Mouse (Mus musculus): ENCODE data around the gene B4galnt4. TPM values are rescaled to one million over a fixed set of nuclear protein-coding genes. Genes with fewer than 3 reads are reported as not detected.
"Not testable (repeated sequence)": the region's sequence is repeated elsewhere in the genome, so short reads cannot be mapped to it uniquely, and the experiment has no call there.

Gene B4galnt4
- polyA plus RNA-seq (2015; fragmentation: Nextera tagmentation; extraction: Ambion mirVana), result 39.2 and 41.0 TPM in 2 replicates

DNA sequence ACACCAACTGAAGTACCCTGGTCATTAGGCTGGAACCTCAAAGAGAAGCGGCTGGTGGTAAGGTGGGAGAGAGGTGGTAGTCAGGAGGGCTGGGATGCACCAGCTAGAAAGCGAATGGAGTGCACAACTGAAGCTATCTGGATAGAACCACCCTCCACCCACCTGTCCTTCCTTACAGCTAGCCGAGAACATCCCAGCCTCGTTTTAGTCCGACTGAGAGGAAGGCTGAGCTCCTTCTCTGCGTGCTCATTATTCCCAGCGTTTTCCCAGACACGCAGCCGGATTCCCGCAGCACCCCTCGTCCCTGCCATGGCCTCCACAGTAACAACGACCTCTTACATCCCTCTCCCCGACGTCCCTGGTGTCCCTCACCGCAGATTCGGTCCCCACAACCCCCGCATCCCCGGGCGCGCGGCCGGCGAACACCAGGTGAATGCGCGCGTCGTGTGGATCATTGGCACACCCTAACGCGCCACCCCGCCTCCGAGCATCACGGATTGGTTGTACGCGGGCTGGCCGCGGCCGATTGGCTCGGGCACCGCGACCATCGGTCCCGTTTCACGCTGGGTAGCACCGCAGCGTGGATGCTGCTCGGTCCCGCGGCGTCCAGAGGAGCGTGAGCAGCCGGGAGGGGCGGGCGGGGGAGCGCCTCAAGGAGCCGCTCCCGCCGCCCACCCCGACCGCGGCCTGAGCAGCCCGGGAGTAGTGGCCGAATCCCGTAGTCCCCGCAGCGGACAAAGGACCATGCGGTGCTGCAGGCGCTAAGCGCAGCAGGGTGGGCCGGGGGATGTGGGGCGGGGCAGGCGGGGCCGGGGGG lies at the start of gene B4galnt4:
B4galnt4 (plus strand) TSS at position 679 of the 817 bp plus-strand sequence.
- Histone ChIP-seq H3K27me3 (no peaks in the 10 kb centered on the region), H3K4me1 (replicated peaks) (peaks cover 38% of the 10 kb centered on the region), H3K4me3 (peak within 1 kb of the TSS; percentile 90), H3K9ac (peak within 1 kb of the TSS; percentile 98), H3K36me3 (peaks cover 26% of the 10 kb centered on the region), H3K9me3 (no peaks in the 10 kb centered on the region), H3K27ac (replicated peaks) (peak within 1 kb of the TSS; percentile 94), H3K4me2 (peak within 1 kb of the TSS; percentile 75)
- ATAC-seq (ENCODE audit: low read depth), result peak; percentile 99
- WGBS, result under 1% methylated on average over 68 of the region's 72 CpGs

DNA sequence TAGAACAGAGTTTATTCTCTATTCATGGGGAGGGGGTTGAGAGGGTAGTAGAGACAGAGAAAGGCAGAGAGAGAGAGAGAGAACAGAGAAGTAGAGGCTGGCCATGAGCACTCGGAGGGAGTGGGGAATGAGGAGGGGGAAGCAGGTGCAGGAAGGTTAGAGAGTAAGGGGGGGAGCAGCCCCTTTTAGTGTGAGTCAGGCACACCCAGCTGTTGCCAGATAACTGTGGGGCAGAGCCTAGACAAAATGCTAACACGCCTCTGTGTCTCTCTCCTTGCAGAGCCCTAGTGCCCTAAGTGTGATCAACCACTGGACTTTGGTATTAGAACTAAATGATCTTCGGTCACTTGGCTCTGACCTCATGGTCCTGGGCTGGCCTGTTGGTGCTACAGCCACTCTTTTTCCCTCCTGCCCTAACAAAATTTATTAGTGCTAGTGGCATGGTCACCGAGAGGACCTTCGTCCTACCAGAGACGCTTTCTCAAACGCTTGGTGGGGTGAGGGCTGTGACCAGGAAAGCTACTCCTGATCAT lies 49.6 kb upstream of the B4galnt4 start:
- Histone ChIP-seq H3K4me1 (replicated peaks) (peaks cover 18% of the 10 kb centered on the region; the same call in 1 of the 2 replicates), H3K27ac (replicated peaks) (no peak overlapping the region), H3K4me3 (no peak overlapping the region), H3K4me2 (no peak overlapping the region), H3K9me3 (no peaks in the 10 kb centered on the region), H3K36me3 (no peaks in the 10 kb centered on the region), H3K9ac (no peak overlapping the region), H3K27me3 (no peaks in the 10 kb centered on the region)
- 85% methylated on average over 7 of the region's 7 CpGs for WGBS
- ATAC-seq (ENCODE audit: low read depth), result no peak

DNA sequence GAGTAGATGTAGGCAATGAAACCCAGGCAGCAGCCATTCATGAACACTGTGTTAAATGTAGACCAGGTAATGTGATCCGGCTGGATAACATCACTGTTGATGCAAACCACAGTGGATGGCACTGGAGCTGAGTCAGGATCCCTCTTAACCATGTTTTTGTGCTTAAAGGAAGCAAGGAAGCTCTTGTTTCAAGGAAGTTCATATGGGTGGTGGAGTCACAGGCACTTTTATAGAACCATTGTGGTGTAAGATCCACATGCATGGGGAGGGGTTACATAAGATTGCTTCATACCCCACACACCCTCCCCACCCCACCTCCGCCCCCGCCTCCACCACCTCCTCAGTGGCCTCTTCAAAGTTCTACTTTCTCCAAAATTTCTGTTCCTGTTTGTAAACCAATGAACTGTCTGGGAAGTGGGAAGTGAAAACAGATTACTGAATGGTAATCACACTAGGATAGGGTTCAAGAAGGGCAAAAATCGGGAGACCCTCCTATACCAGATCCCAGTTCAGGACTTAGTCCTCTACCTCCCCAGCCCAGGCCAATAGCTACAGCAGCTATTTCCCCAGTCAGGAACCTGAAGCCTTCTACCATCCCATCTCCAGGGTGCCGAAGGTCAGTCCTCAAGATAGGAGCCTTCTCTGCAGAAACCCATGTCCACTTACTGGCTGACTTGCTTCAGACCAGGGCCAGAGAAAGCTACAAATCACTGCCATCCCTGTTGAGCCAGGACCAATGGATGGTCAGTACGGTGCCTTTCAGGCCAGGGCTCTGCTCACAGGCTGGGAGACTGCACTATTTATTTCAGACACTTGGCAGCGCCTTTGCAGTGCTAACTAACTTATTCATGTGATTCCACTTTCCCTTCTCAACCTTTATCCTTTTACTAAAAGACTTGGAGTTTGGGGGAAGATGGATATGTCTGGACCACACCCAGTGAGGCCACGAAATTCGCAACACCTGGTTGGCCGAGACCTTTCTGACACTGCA lies 43.9 kb upstream of the B4galnt4 start:
- no peak overlapping the region for H3K4me2 ChIP-seq
- no peak overlapping the region for H3K4me3 ChIP-seq
- no peaks in the 10 kb centered on the region for H3K36me3 ChIP-seq
- ATAC-seq (ENCODE audit: low read depth), result no peak
- no peaks in the 10 kb centered on the region for H3K4me1 ChIP-seq (replicated peaks)
- no peaks in the 10 kb centered on the region for H3K9me3 ChIP-seq
- WGBS, result 85% methylated on average over 10 of the region's 10 CpGs
- H3K27me3 ChIP-seq, result no peaks in the 10 kb centered on the region
- H3K27ac ChIP-seq (replicated peaks), result no peak overlapping the region
- H3K9ac ChIP-seq, result no peak overlapping the region

DNA sequence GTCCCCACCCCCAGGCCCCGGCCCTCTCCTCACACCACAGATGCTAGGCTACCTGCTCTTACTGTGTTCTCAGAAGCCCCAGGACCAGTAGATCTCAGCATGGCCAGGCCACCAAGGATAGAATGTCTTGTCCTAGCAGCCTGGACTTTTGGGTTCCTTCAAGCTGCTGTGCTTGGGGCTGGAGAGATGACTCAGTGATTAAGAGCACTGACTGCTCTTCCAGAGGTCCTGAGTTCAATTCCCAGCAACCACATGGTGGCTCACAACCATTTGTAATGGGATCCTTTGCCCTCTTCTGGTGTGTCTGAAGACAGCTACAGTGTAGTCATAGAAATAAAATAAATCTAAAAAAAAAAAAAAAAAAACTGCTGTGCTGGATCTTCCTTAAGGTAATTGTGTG lies 43.1 kb upstream of the B4galnt4 start, which contains the start of gene Ifitm6:
Ifitm6 (minus strand) TSS at position 101 of the 400 bp plus-strand sequence.
- H3K27me3 ChIP-seq; H3K9me3 ChIP-seq; ATAC-seq (ENCODE audit: low read depth); H3K4me1 ChIP-seq (replicated peaks); H3K9ac ChIP-seq; H3K4me2 ChIP-seq; H3K36me3 ChIP-seq; H3K4me3 ChIP-seq; H3K27ac ChIP-seq (replicated peaks): not testable (repeated sequence)
- 97% methylated on average over 1 of the region's 1 CpGs for WGBS

DNA sequence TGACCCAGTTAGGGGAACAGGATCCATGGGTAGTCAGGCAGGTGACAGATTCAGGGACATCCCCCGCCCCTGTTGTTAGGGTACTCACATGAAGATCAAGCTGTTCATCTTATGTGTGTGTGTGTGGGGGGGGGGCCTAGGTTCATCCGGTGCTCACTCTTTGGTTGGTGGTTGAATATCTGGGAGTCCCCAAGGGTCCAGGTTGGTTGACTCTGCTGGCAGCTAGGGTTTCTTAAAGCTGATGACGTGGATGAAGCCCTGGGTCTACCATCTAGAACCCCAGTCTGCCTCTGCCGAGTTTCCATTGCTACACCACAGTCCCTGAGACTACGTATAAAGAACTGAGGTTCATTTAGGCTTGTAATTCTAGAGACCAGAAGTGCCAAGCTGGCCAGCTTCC lies 41.9 kb upstream of the B4galnt4 start:
- Histone ChIP-seq H3K4me1 (replicated peaks) (no peaks in the 10 kb centered on the region), H3K27ac (replicated peaks) (no peak overlapping the region), H3K9ac (no peak overlapping the region), H3K4me2 (no peak overlapping the region), H3K4me3 (no peak overlapping the region), H3K36me3 (no peaks in the 10 kb centered on the region), H3K9me3 (no peaks in the 10 kb centered on the region), H3K27me3 (no peaks in the 10 kb centered on the region)
- WGBS, result 88% methylated on average over 5 of the region's 5 CpGs
- ATAC-seq (ENCODE audit: low read depth), result no peak

DNA sequence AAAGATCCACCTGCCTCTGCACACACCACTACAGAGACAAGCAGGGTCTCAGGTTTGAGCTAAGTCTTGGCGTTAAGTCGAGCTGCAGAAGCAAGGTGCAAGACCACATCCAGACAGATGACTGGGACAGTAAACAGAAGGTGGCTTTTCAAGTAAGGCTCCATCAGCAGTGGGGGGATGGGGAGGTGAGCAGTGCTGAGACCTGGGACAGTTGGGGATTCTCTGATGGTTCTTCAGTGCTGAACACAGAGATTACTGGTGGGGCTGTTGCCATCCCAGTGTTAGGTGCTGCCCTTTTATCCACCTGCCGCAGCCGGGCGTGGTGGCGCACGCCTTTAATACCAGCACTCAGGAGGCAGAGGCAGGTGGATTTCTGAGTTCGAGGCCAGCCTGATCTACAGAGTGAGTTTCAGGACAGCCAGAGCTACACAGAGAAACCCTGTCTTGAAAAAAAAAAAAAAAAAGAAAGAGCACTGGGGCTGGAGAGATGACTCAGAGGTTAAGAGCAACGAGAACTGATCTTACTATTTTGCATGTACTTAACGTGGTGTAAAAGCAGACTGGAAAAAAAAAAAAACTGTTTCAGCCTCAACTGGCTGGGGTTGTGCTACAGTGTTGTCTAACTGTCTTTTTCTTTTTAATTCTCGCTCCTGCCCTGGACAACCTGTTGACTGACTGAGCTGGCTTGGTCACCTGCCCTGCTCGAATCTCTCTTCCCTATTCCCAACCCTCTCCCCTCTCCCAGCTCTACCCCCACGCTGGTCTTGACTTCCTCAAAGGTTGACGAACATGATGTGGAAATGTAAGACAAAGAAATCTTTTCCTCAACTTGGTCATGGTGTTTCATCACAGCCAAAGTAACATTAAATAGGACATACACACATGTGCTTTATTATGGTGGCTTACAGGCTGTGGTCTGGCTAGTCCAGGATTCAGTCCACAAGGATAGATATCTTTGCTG lies 39.1 kb upstream of the B4galnt4 start:
- H3K4me2 ChIP-seq, result no peak overlapping the region
- no peak overlapping the region for H3K9ac ChIP-seq
- H3K27ac ChIP-seq (replicated peaks), result no peak overlapping the region
- ATAC-seq (ENCODE audit: low read depth), result no peak
- WGBS, result 86% methylated on average over 14 of the region's 14 CpGs
- H3K9me3 ChIP-seq, result no peaks in the 10 kb centered on the region
- no peaks in the 10 kb centered on the region for H3K27me3 ChIP-seq
- no peaks in the 10 kb centered on the region for H3K36me3 ChIP-seq
- no peak overlapping the region for H3K4me3 ChIP-seq
- H3K4me1 ChIP-seq (replicated peaks), result peaks cover 18% of the 10 kb centered on the region; the same call in 1 of the 2 replicates

DNA sequence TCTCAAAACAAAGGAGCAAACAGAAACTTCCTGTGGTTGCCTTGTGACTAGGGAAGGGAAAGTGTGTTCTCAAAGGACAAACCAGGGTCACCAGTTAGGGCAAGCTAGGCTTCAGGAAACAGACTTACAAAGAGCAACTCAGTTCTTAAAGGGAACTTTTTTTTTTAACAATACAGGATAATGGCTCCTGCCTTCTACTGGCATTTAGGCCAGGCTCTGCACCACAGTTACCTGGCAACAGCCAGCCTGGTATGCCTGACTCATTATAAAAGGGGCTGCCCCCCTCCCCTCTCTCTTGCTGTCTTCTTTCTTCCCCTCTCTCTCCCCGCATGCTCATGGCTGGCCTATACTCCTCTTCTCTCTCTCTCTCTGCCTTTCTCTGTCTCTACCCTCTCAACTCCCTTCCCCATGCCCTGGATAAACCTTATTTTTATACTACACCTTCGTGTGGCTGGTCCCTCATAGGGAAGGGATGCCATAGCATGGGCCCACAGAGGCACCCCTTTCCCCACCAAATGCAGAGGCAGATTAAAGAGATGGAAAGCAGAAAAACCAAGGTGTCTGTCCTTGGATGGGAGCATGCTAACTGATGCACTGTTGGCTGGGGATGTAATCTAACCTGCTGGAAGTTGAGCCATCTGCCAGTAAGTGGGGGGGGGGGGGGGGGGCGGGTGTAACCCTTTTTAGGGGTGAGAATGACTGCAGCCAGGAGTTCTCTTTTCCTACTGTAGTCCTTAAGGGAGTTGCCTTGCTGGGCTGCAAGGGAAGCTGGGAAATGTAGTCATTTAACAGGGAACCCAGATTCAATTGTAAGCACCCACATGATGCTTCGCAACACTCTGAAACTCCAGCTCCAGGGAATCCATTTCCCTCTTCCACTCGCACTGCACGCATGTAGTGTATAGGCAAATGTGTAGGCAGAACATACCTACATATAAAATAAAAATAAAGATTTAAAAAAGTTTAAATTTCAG lies 35.8 kb upstream of the B4galnt4 start:
- H3K4me2 ChIP-seq, result 0 out of 2 replicates have a peak overlapping the region, but pooled peaks have one; percentile 3
- H3K9me3 ChIP-seq, result no peaks in the 10 kb centered on the region
- peak; percentile 77 for ATAC-seq (ENCODE audit: low read depth)
- peaks cover 19% of the 10 kb centered on the region; the same call in 1 of the 2 replicates for H3K4me1 ChIP-seq (replicated peaks)
- 16% methylated on average over 6 of the region's 6 CpGs for WGBS
- H3K9ac ChIP-seq, result no peak overlapping the region
- no peak overlapping the region for H3K4me3 ChIP-seq
- no peaks in the 10 kb centered on the region for H3K27me3 ChIP-seq
- peak overlapping the region; percentile 85 for H3K27ac ChIP-seq (replicated peaks)
- no peaks in the 10 kb centered on the region for H3K36me3 ChIP-seq

DNA sequence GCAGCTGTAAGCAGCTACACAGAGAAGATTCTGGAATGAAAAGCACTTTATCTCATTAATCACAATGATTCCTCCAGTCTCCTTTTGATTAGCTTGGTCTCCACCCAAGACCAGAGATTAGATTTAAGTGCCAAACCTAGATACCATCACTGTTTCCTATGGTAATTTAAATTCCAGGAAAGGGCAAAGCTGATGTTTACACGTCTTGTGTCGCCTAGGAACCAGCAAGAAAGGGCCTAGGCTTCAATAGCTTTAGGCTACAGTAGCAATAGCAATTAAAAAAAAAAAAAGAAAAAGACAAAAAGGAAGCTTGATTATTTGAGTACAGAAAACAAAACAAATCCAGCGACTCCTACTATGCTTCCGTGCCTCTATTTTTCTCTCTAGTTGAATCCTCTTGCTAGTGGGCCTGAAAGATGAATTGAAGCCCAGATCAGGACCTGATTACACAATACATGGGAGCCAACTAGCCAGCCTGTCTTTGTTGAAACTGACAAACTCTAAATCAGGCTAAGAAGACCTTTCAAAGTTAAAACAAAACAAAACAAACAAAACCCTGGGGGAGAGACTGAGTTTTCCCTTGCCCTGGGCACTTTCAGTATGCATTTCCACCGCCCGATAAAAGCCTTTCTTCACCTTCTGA lies 34.7 kb upstream of the B4galnt4 start:
- Histone ChIP-seq H3K27me3 (no peaks in the 10 kb centered on the region), H3K36me3 (no peaks in the 10 kb centered on the region), H3K4me2 (no peak overlapping the region), H3K4me1 (replicated peaks) (peaks cover 19% of the 10 kb centered on the region; the same call in 1 of the 2 replicates), H3K27ac (replicated peaks) (peak overlapping the region; percentile 85), H3K4me3 (no peak overlapping the region), H3K9ac (no peak overlapping the region), H3K9me3 (no peaks in the 10 kb centered on the region)
- ATAC-seq (ENCODE audit: low read depth), result peak; percentile 40; the same call in 1 of the 2 replicates
- WGBS, result 11% methylated on average over 6 of the region's 6 CpGs

DNA sequence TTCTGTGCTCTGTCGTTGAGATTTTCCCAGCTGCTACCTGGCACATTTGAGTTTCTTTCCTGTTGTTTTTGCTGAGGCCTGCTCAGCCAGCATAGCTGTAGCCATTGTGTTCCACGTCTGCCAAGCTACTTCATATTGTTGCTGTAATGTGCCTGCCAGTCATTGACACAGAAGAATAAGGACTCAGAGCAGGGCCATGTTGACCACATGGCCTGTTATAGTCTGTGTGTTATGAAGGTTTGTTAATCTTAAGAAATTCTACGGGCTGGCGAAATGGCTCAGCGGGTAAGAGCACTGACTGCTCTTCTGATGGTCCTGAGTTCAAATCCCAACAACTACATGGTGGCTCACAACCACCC lies 34.2 kb upstream of the B4galnt4 start:
- no peak overlapping the region for H3K4me2 ChIP-seq
- no peak overlapping the region for H3K9ac ChIP-seq
- ATAC-seq (ENCODE audit: low read depth), result peak; percentile 26
- H3K36me3 ChIP-seq, result no peaks in the 10 kb centered on the region
- H3K9me3 ChIP-seq, result no peaks in the 10 kb centered on the region
- H3K4me1 ChIP-seq (replicated peaks), result peaks cover 19% of the 10 kb centered on the region; the same call in 1 of the 2 replicates
- no peak overlapping the region for H3K4me3 ChIP-seq
- WGBS, result 37% methylated on average over 5 of the region's 5 CpGs
- H3K27me3 ChIP-seq, result no peaks in the 10 kb centered on the region
- H3K27ac ChIP-seq (replicated peaks), result peak overlapping the region; percentile 85

DNA sequence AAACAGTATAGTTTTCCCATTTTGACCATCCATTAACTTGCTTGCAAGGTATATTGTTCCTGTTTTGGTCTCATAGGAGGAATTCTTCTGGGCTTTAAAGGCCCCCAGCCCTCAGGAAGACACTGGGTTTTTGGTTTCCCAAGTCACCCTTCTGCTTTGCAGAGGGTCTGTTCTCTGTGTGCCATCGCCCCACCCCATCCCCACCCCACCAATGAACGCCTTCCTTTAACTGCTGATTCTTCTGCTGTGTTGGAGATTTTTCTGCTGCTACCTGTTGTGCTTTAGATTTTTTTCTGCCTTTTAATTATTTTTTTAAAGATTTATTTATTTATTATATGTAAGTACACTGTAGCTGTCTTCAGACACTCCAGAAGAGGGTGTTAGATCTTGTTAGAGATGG lies 32.1 kb upstream of the B4galnt4 start, which contains the start of gene Gm17387:
Gm17387 (plus strand) TSS at position 301 of the 400 bp plus-strand sequence.
- WGBS, result 90% methylated on average over 2 of the region's 2 CpGs
- no peaks in the 10 kb centered on the region for H3K27me3 ChIP-seq
- H3K4me3 ChIP-seq, result no peak within 1 kb of the TSS
- H3K9ac ChIP-seq, result no peak within 1 kb of the TSS
- no peak within 1 kb of the TSS for H3K27ac ChIP-seq (replicated peaks)
- no peak for ATAC-seq (ENCODE audit: low read depth)
- no peak within 1 kb of the TSS for H3K4me2 ChIP-seq
- peaks cover 19% of the 10 kb centered on the region; the same call in 1 of the 2 replicates for H3K4me1 ChIP-seq (replicated peaks)
- no peaks in the 10 kb centered on the region for H3K36me3 ChIP-seq
- no peaks in the 10 kb centered on the region for H3K9me3 ChIP-seq
